Mouse (Mus musculus) frontal cortex, postnatal 10 days (tissue): ENCODE results near the gene U2af1l4.
A peak's percentile ranks its signal among the peaks of the same experiment; 100 is the strongest.

Source experiments
- DNase-seq, 2 experiments: peaks; one replicate each; pipeline ENCODE4 v3.0.0; 2022; ENCODE audit warnings: low spot score in 2 of 2, mixed read lengths in 1 of 2

U2af1l4 gene

GRCm38 (mm10) chr7:30563117-30563905 lies at the start of gene U2af1l4, which contains the start of the genes Gm49396 and Psenen:
U2af1l4 (plus strand) TSS chr7:30563301.
Gm49396 (plus strand) TSS chr7:30563344.
Psenen (minus strand) TSS chr7:30563627.
- DNase-seq = peak; percentile 94

GRCm38 (mm10) chr7:30515003-30515760 lies 47.9 kb upstream of the U2af1l4 start:
- no peak for DNase-seq

DNA sequence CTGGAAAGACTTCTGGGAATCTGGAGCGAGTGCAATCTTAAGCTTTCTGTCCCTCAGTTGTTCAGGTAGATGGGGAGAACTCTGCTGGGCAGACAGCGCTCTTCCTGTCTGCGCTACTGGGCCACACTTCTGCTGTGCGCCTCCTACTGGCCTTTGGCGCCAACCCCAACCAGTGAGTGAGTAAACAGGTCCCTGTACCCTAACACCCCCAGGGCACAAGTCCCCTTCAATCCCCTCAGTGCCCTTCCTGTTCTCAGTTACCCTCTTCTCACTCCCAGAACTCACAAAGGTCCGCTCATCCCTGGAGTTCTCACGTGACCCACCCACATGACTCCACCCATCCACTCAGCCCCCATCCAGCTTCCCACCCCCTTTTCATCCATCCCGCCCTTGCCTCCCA lies 44.8 kb upstream of the U2af1l4 start:
- DNase-seq = no peak

DNA sequence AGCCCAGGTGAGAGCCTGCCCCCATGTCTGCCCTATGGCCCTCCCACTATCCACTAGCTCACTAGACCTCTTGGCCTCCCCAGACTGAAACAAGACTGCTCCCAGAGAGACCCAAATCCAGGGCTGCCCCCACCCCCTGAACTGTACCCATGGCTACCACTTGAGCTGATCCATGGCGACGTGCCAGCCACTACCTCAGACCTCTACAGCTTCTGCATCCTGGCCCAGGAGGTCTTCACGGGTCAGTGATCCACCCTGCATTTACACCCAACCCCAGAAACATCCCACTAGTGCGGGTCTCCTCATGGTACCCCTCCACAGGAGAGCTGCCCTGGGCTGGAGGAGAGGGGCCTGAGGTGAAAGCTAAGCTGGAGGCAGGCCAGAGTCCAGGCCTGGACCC lies 42.7 kb upstream of the U2af1l4 start:
- DNase-seq = no peak

GRCm38 (mm10) chr7:30520856-30521255 lies 42.2 kb upstream of the U2af1l4 start:
- no peak for DNase-seq

DNA sequence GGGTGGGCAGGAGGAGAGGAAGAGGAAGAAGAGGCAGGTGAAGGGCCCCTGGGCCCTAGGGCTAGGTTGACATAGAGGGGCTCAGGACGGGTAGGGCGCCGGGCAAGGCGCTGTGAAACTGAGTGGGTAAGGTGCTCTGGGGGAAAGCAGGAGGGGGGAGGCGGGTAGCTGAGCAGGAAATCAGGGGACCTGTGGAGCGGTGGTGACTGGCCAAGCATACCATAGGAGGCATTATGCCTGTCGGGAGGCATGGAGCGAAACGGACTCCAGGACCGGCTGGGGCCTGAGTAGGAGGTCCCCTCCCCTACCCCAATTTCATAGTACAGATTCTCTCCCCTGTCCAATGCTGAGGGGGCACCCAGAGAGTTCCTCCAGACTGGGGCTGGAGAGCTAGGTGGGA lies 40.2 kb upstream of the U2af1l4 start:
- DNase-seq = no peak

- no peak for DNase-seq
Measured at GRCm38 (mm10) chr7:30524487-30524886, 38.6 kb upstream of the U2af1l4 start.

DNA sequence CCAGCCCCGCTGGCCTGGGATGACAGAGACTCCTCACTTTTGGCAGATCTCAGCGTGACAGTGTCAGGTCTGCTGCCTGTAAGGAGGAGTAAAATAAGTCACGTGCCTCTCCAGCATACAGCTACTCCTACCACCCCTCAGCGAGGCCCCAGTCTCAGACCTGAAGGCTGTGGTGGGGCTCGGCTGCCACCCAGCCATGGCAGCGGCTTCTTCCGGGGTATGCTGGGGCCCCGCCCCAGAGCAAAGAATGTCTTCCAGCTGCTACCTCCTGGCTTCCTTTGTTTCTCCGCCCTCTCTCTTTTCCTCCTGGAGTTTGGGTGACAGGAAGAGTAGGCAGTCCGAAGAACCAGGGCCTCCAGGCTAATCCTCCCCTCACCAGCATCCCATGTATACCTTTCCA lies 37.1 kb upstream of the U2af1l4 start:
- DNase-seq = no peak

GRCm38 (mm10) chr7:30526399-30526798 lies 36.7 kb upstream of the U2af1l4 start:
- no peak for DNase-seq

- DNase-seq = no peak
Measured at GRCm38 (mm10) chr7:30526981-30527380, 36.1 kb upstream of the U2af1l4 start.

DNA sequence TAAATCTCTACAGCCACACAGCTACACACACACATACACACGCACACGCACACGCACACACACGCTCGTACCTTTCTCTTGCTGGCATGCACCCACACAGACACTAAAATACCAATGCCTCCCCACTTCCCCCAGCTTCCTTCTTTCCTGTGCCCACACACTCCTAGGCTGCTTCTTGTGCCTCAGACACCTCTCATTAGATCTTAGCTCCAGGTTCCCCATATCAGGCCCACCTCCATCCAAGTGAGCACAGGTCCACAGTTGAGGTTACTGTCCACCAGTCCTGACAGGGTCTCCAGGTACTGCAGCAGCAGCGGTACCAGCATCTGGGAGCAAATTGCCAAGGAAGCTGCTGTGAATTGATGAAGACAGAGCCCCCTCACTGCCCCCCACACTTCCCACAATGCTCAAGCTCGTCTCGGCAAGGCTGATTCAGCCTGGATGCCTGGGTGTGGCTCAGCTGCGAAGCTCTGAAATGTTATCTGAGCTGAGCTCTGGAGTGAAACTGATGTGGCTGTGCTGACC lies 31.7 kb upstream of the U2af1l4 start:
- DNase-seq = no peak

GRCm38 (mm10) chr7:30532931-30533330 lies 30.2 kb upstream of the U2af1l4 start:
- DNase-seq = no peak

DNA sequence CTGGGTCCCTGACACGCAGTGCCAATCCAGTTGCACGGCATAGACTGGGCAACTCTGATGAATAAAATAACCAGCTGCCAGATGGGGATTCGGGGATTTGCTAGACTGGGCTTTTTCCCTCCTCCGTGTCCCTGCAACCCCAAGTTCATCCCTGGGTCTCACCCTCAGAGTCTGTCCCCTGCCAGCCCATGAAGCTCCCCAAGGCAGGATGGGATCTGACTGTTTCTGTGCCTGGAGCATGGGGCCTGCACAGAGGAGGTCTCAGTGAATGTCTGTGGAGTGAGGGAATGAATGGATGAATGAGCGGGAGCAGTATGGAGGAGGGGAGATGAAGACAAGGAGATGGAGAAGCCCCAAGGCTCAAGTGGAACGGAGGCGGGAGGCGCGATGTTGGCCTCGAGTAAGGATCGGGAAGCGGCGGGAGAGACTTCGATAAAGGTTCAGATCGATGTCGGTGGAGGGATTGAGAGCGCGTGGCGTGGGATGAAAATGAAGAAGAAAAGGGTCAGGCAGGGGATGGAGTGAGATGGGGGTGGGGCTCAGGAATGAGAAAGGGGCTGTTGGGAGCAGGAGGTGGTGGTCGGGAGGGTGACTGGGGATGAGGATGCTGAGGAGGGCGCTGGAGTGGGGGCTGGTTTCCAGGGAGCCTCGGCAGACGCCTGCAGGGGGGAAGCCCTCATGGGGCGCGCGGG lies 29.0 kb upstream of the U2af1l4 start:
- DNase-seq = no peak

DNA sequence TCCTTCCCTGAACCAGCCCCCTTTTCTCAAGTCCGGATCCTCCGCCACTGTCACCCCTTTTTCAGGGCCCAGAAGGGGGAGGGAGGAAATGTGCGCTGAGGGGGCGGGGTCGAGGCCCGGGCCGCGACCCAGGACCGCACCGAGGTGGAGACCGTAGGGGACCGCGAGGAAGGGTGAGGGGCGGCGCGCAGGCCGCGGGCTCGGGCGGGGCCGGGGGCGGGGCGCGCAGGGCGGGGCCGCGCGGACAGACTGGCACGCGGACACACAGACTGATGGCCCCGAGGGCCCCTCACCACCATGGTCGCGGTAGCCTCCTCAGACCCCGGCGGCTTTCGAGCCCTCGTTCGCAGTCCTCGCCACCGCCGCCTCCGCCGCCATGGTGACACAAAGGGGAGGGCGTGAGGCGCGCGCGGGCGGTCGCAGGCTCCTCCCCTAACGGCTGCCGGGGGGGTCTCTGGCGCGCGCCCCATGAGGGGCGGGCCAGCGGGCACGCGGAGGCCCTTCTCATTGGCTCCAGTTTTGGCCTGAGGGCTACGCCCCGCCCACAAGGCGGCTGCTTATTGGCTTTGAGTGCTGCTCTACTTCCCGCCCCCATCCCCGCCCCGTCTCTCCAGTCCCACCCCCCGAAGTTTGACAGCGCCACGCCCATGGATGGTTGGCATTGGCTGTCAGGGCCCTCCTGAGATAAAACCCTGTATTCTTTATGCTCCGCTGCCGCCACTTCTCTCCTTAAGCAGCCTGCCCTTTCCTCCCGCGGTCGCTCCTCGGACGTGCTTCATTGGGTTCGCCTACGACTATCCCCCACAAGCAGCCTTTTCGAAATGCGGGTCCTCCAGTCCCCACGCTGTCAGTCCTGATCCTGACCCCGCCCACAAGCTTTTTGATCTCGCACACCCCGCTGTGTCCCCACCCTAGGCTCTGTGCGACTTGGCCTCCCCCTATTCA lies 28.2 kb upstream of the U2af1l4 start, which contains the start of gene Arhgap33:
TSS of gene Arhgap33 (minus strand) at position 428 of the 945 bp plus-strand sequence.
- peak; percentile 97 for DNase-seq

- no peak for DNase-seq
Measured at GRCm38 (mm10) chr7:30540572-30540971, 22.5 kb upstream of the U2af1l4 start.

DNA sequence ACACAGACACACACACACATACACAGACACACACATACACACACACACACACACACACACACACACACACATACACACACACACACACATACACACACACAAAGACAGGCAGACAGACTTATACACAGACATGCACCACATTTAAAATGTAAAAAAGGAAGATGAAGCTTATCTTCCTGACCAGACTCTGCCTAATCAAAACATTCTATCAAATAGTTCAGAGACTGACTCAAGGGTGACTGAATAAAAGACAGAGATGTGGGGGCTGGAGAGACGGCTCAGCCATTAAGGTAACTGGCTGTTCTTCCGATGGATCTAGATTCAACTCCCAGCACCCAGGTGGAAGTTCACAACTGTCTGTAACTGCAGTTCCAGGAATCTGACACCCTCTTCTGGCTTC lies 18.8 kb upstream of the U2af1l4 start:
- no peak for DNase-seq

DNA sequence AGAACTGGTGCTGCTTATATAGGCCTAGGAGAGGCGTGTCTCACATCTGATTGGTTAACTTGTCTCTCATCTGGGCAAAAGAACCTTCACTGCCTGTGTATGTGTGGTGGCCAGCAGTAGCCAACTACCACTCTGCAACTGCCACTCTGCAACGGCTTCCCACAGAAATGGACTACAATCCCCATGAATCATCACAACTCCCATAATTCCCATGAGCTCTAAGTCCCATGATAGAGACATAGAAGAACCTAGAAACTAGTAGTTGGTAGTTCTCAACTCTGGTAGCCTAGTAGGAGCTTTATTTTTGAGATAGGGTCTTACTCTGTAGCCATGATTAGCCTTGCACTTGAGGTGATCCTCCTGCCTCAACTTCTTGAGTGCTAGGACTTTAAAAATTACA lies 13.2 kb upstream of the U2af1l4 start:
- DNase-seq = no peak

DNA sequence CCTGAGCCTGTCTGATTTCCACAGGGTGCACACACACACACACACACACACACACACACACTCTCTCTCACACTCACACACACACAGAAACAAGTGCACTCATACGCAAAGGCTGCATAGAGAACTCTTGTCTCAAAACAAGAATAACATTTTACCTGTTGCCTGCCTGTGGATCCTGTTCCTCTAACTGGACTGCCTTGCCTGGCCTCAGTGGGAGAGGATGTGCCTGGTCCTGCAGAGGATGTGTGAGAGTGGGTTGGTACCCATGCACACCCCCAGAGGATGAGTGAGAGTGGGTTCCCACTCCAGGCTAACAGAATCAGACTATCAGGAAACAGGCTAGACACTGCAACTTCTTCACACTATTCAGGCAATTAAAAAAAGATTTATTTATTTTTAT lies 12.5 kb upstream of the U2af1l4 start:
- no peak for DNase-seq

DNA sequence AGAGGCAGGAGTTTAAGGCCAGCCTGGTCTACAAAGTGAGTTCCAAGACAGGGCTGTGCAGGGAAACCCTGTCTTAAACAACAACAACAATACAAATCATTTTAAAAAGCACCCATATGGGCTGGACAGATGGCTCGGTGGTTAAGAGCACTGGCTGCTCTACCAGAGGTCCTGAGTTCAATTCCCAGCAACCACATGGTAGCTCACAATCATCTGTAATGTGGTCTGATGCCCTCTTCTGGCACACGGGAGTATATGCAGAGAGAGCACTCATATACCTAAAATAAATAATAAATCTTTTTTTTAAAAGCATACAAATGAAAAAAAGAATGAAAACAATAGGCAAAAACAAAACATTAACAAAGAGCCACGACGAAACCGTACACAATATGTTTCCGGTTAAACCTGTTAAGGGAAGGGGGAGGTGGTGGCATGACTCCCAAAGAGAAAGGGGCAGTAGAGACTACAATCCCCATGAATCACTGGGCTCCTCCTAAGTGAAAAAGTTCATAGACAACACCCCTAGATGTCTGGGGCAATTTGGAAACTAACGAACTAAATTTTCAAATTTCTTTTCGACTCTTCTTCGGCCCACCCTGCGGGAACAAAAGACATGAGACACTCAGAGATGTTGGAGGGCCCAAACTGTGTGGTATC lies 11.5 kb upstream of the U2af1l4 start:
- no peak for DNase-seq
